Comparison of ENCODE assay signal across 12 mouse cellular contexts in genomic region chr5:114589026-114589425, GRCm38 (mm10). TPM values are rescaled to one million over a fixed set of nuclear protein-coding genes. Genes with fewer than 3 reads are reported as not detected.
A peak's percentile ranks its signal among the peaks of the same experiment; 100 is the strongest.
DNase-seq lines count a peak whose midpoint lies in the region; ATAC-seq lines count a peak whose summit lies in the region.
"Had no signal": no experiment of that assay in that cellular context is flagged by ENCODE, and none has a peak within 500 bp of the region (broad histone marks: within the 10 kb centered on the region; RNA-seq: fewer than 3 reads in every experiment).

No protein-coding gene starts in this region.

- peaks cover 7% of the 10 kb centered on the region for H3K27me3 ChIP-seq in liver, embryonic 11.5 days (replicated peaks; ENCODE audit: control insufficient read depth, insufficient read depth, low read length)
- 0 out of 2 replicates have a peak, but pooled peaks cover 2% of the 10 kb centered on the region for H3K27me3 ChIP-seq in hindbrain, embryonic 13.5 days
- H3K27me3 ChIP-seq in kidney, embryonic 15.5 days: no peaks in the 10 kb centered on the region
- no peaks in the 10 kb centered on the region for H3K27me3 ChIP-seq in neural tube, embryonic 13.5 days
- H3K27me3 ChIP-seq: embryonic facial prominence, embryonic 12.5 days had no signal

- no peak for ATAC-seq in liver, embryonic 11.5 days (replicated peaks; ENCODE audit: low FRiP score)
- peak; percentile 22; the same call in 1 of the 2 replicates for ATAC-seq in hindbrain, embryonic 13.5 days (ENCODE audit: low FRiP score)
- ATAC-seq in kidney, embryonic 15.5 days (replicated peaks; ENCODE audit: low FRiP score): peak; percentile 61
- ATAC-seq in neural tube, embryonic 13.5 days (ENCODE audit: low read depth): peak; percentile 17; the same call in 1 of the 2 replicates

- 0 out of 2 replicates have a peak overlapping the region, but pooled peaks have one; percentile 28 for H3K27ac ChIP-seq in liver, embryonic 11.5 days (ENCODE audit: low read depth, low read length)
- peak overlapping the region; percentile 69 for H3K27ac ChIP-seq in hindbrain, embryonic 13.5 days
- peak overlapping the region; percentile 92 for H3K27ac ChIP-seq in kidney, embryonic 15.5 days
- H3K27ac ChIP-seq in neural tube, embryonic 13.5 days (replicated peaks): peak overlapping the region; percentile 71
- H3K27ac ChIP-seq: embryonic facial prominence, embryonic 12.5 days had no signal

- no peaks in the 10 kb centered on the region for H3K36me3 ChIP-seq in liver, embryonic 11.5 days (ENCODE audit: control insufficient read depth, insufficient read depth, low read length)
- no peaks in the 10 kb centered on the region; the same call in 1 of the 2 replicates for H3K36me3 ChIP-seq in hindbrain, embryonic 13.5 days
- no peaks in the 10 kb centered on the region for H3K36me3 ChIP-seq in kidney, embryonic 15.5 days
- H3K36me3 ChIP-seq in neural tube, embryonic 13.5 days: no peaks in the 10 kb centered on the region
- H3K36me3 ChIP-seq: embryonic facial prominence, embryonic 12.5 days had no signal

- peak overlapping the region; percentile 27 for H3K4me2 ChIP-seq in liver, embryonic 11.5 days
- 0 out of 2 replicates have a peak overlapping the region, but pooled peaks have one; percentile 13 for H3K4me2 ChIP-seq in hindbrain, embryonic 13.5 days
- peak overlapping the region; percentile 44 for H3K4me2 ChIP-seq in kidney, embryonic 15.5 days
- no peak overlapping the region for H3K4me2 ChIP-seq in neural tube, embryonic 13.5 days
- H3K4me2 ChIP-seq: embryonic facial prominence, embryonic 12.5 days; lung, embryonic 14.5 days had no signal

- no peaks in the 10 kb centered on the region for H3K9me3 ChIP-seq in liver, embryonic 11.5 days (ENCODE audit: control insufficient read depth, low read length)
- no peaks in the 10 kb centered on the region for H3K9me3 ChIP-seq in hindbrain, embryonic 13.5 days
- H3K9me3 ChIP-seq in kidney, embryonic 15.5 days (replicated peaks): no peaks in the 10 kb centered on the region
- H3K9me3 ChIP-seq in neural tube, embryonic 13.5 days: no peaks in the 10 kb centered on the region
- H3K9me3 ChIP-seq: embryonic facial prominence, embryonic 12.5 days had no signal

- no peak for DNase-seq in liver, embryonic 11.5 days (ENCODE audit: low spot score)
- no peak for DNase-seq in liver
- no peak for DNase-seq in cerebellum, adult 9-10 months
- no peak for DNase-seq in MN1 (ENCODE audit: low spot score)
- DNase-seq in lung, postnatal 10 days: no peak
- DNase-seq: cerebellum, adult 11-12 months; lung, embryonic 14.5 days; thymus, adult 18-20 months had no signal

- H3K4me1 ChIP-seq in liver, embryonic 11.5 days (replicated peaks; ENCODE audit: control insufficient read depth, insufficient read depth, low read length): peaks cover 61% of the 10 kb centered on the region
- peaks cover 93% of the 10 kb centered on the region for H3K4me1 ChIP-seq in hindbrain, embryonic 13.5 days (replicated peaks)
- peaks cover 100% of the 10 kb centered on the region for H3K4me1 ChIP-seq in kidney, embryonic 15.5 days
- H3K4me1 ChIP-seq in neural tube, embryonic 13.5 days (replicated peaks): peaks cover 98% of the 10 kb centered on the region

- H3K9ac ChIP-seq in liver, embryonic 11.5 days (ENCODE audit: low read depth, low read length): no peak overlapping the region
- H3K9ac ChIP-seq in hindbrain, embryonic 13.5 days: peak overlapping the region; percentile 15; the same call in 1 of the 2 replicates
- no peak overlapping the region for H3K9ac ChIP-seq in kidney, embryonic 15.5 days
- peak overlapping the region; percentile 47 for H3K9ac ChIP-seq in neural tube, embryonic 13.5 days
- H3K9ac ChIP-seq: embryonic facial prominence, embryonic 12.5 days; lung, embryonic 14.5 days had no signal

- no peak overlapping the region for H3K4me3 ChIP-seq in liver, embryonic 11.5 days (ENCODE audit: low read depth, low read length)
- no peak overlapping the region for H3K4me3 ChIP-seq in hindbrain, embryonic 13.5 days
- no peak overlapping the region; the same call in 1 of the 2 replicates for H3K4me3 ChIP-seq in kidney, embryonic 15.5 days (replicated peaks)
- H3K4me3 ChIP-seq in neural tube, embryonic 13.5 days: no peak overlapping the region
- H3K4me3 ChIP-seq: embryonic facial prominence, embryonic 12.5 days had no signal

- WGBS in liver, embryonic 11.5 days: 40% methylated on average over 6 of the region's 6 CpGs
- WGBS in hindbrain, embryonic 13.5 days: 26% methylated on average over 6 of the region's 6 CpGs
- 29% methylated on average over 6 of the region's 6 CpGs for WGBS in kidney, embryonic 15.5 days
- 30% methylated on average over 6 of the region's 6 CpGs for WGBS in neural tube, embryonic 13.5 days

RNA-seq across cellular contexts. Expression of gene Fam222a, which starts 21.2 kb away (rescaled TPM):
- 2.2 and 2.3 TPM in 2 replicates for polyA plus RNA-seq in liver, embryonic 11.5 days (2014; fragmentation: Nextera tagmentation; extraction: Ambion mirVana)
- polyA plus RNA-seq in hindbrain, embryonic 13.5 days (2015; fragmentation: Nextera tagmentation; extraction: Ambion mirVana): 5.8 and 6.4 TPM in 2 replicates
- 4.4 and 4.7 TPM in 2 replicates for polyA plus RNA-seq in kidney, embryonic 15.5 days (2015; fragmentation: Nextera tagmentation; extraction: Ambion mirVana)
- polyA plus RNA-seq in neural tube, embryonic 13.5 days (2015; fragmentation: Nextera tagmentation; extraction: Ambion mirVana): 6.1 and 6.8 TPM in 2 replicates

Comparison
In these comparisons a context has a peak if more than half of its experiments do, and no peak if none do; other contexts are left out.
1. H3K27ac ChIP-seq: peak in every context shown above with its lines; median percentile 92 in kidney, embryonic 15.5 days; 71 in neural tube, embryonic 13.5 days; 69 in hindbrain, embryonic 13.5 days; 28 in liver, embryonic 11.5 days.
2. H3K9ac ChIP-seq: peak in hindbrain, embryonic 13.5 days (single experiment) and neural tube, embryonic 13.5 days (single experiment); none in liver, embryonic 11.5 days (single experiment) and kidney, embryonic 15.5 days (single experiment).